Mouse (Mus musculus): ENCODE data around the gene C1ra. TPM values are rescaled to one million over a fixed set of nuclear protein-coding genes. Genes with fewer than 3 reads are reported as not detected.
"Not testable (repeated sequence)": the region's sequence is repeated elsewhere in the genome, so short reads cannot be mapped to it uniquely, and the experiment has no call there.

The C1ra gene
- polyA plus RNA-seq, 1 experiment from 2014 or later = 0.06 TPM

GRCm38 (mm10) chr6:124476796-124477195, 35.4 kb upstream of the C1ra start:
- H3K9ac ChIP-seq = no peak overlapping the region
- no peak overlapping the region for H3K27ac ChIP-seq
- ATAC-seq (ENCODE audit: low FRiP score, low read depth) = no peak
- H3K9me3 ChIP-seq = no peaks in the 10 kb centered on the region
- 87% methylated on average over 11 of the region's 11 CpGs for WGBS
- no peak overlapping the region for H3K4me3 ChIP-seq
- no peak overlapping the region for H3K4me2 ChIP-seq (replicated peaks)
- H3K36me3 ChIP-seq = no peaks in the 10 kb centered on the region
- no peaks in the 10 kb centered on the region for H3K27me3 ChIP-seq (replicated peaks)
- no peaks in the 10 kb centered on the region for H3K4me1 ChIP-seq

DNA sequence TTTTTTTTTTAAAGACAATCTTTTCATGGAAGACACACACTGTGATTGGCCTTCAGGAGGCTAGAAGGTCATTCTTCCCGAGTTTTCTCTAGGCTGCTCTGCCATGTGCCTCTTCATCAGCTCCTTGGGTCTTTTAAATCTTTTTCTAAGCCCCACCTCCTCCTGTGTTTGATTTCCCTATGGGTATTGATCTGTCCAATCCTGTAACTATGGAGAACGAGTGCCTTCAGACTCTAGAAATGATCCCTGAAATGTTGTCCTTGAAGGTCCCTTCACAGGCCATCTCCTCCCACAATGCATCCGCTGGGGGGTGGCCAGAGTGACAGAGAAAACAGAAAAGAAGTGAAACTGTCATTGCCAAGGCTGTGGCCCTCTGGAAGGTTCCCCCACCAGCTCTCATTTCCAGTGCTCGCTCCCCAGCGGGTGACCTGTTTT, 35.0 kb upstream of the C1ra start:
- WGBS = 65% methylated on average over 5 of the region's 5 CpGs
- no peak overlapping the region for H3K4me2 ChIP-seq (replicated peaks)
- no peak overlapping the region for H3K27ac ChIP-seq
- no peak overlapping the region for H3K4me3 ChIP-seq
- no peaks in the 10 kb centered on the region for H3K9me3 ChIP-seq
- ATAC-seq (ENCODE audit: low FRiP score, low read depth) = no peak
- no peaks in the 10 kb centered on the region for H3K4me1 ChIP-seq
- H3K9ac ChIP-seq = no peak overlapping the region
- no peaks in the 10 kb centered on the region for H3K36me3 ChIP-seq
- H3K27me3 ChIP-seq (replicated peaks) = no peaks in the 10 kb centered on the region

- H3K4me3 ChIP-seq = no peak overlapping the region
- H3K4me2 ChIP-seq (replicated peaks) = no peak overlapping the region
- no peak overlapping the region for H3K27ac ChIP-seq
- 80% methylated on average over 17 of the region's 17 CpGs for WGBS
- no peak for ATAC-seq (ENCODE audit: low FRiP score, low read depth)
- H3K9ac ChIP-seq = no peak overlapping the region
- H3K4me1 ChIP-seq = no peaks in the 10 kb centered on the region
- no peaks in the 10 kb centered on the region for H3K27me3 ChIP-seq (replicated peaks)
- H3K36me3 ChIP-seq = no peaks in the 10 kb centered on the region
- no peaks in the 10 kb centered on the region for H3K9me3 ChIP-seq
These were observed 34.1 kb upstream of the C1ra start for GRCm38 (mm10) chr6:124477922-124478651.

GRCm38 (mm10) chr6:124478874-124479572, 33.2 kb upstream of the C1ra start:
- Histone ChIP-seq H3K27me3 (replicated peaks) (no peaks in the 10 kb centered on the region), H3K4me2 (replicated peaks) (no peak overlapping the region), H3K4me3 (no peak overlapping the region), H3K27ac (no peak overlapping the region), H3K4me1 (no peaks in the 10 kb centered on the region), H3K36me3 (no peaks in the 10 kb centered on the region), H3K9me3 (no peaks in the 10 kb centered on the region), H3K9ac (no peak overlapping the region)
- WGBS = 92% methylated on average over 3 of the region's 3 CpGs
- no peak for ATAC-seq (ENCODE audit: low FRiP score, low read depth)

GRCm38 (mm10) chr6:124479573-124479930, 32.7 kb upstream of the C1ra start:
- Histone ChIP-seq H3K4me2 (replicated peaks) (no peak overlapping the region), H3K27me3 (replicated peaks) (no peaks in the 10 kb centered on the region), H3K4me1 (no peaks in the 10 kb centered on the region), H3K4me3 (no peak overlapping the region), H3K27ac (no peak overlapping the region), H3K36me3 (no peaks in the 10 kb centered on the region), H3K9me3 (no peaks in the 10 kb centered on the region), H3K9ac (no peak overlapping the region)
- peak; percentile 22; the same call in 1 of the 2 replicates for ATAC-seq (ENCODE audit: low FRiP score, low read depth)
- WGBS = 92% methylated on average over 3 of the region's 3 CpGs

DNA sequence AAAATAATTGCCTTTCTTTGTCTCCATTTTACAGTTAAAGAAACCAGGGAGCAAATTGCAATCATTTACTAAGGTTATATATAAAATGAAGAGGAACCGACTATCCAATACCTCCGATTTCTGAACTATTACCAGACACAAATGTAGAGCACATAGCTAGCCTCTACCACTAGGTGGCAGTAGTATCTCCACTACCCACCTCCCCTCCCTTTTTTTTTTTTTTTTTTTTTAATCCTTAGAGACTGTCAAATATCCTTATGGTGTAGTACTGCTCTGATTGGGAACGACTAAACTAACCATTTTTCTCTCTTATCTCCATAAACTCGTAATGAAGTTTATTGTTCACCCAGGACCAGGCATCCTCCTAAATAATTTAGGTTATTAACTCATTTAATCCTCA, 31.9 kb upstream of the C1ra start:
- Histone ChIP-seq H3K4me3 (no peak overlapping the region), H3K9me3 (no peaks in the 10 kb centered on the region), H3K36me3 (no peaks in the 10 kb centered on the region), H3K4me1 (no peaks in the 10 kb centered on the region), H3K4me2 (replicated peaks) (no peak overlapping the region), H3K27me3 (replicated peaks) (no peaks in the 10 kb centered on the region), H3K27ac (no peak overlapping the region), H3K9ac (no peak overlapping the region)
- no peak for ATAC-seq (ENCODE audit: low FRiP score, low read depth)
- 61% methylated on average over 4 of the region's 4 CpGs for WGBS

DNA sequence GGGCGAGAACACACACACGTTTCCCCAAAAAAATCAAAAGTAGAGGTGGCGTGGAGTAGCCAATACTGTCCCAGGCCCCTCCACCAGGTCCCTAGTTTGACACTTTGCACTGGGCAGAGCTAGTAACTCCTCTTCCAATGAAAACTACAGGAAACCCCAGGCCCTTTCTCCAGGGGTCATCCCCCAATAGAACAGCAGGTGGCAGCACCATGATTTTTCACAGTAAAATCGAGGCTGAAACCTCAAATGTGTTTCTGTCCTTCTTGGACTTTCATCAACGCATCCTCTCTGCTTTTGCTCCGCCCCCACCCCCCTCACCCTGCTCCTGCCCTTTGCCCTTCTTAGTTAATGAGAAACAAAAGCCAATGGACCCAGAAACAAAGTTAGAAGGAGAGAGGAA, 30.6 kb upstream of the C1ra start:
- Histone ChIP-seq H3K27me3 (replicated peaks) (no peaks in the 10 kb centered on the region), H3K4me3 (no peak overlapping the region), H3K36me3 (no peaks in the 10 kb centered on the region), H3K27ac (no peak overlapping the region), H3K9ac (no peak overlapping the region), H3K9me3 (no peaks in the 10 kb centered on the region), H3K4me2 (replicated peaks) (no peak overlapping the region), H3K4me1 (no peaks in the 10 kb centered on the region)
- WGBS = 25% methylated on average over 6 of the region's 6 CpGs
- no peak; the same call in 1 of the 2 replicates for ATAC-seq (ENCODE audit: low FRiP score, low read depth)

DNA sequence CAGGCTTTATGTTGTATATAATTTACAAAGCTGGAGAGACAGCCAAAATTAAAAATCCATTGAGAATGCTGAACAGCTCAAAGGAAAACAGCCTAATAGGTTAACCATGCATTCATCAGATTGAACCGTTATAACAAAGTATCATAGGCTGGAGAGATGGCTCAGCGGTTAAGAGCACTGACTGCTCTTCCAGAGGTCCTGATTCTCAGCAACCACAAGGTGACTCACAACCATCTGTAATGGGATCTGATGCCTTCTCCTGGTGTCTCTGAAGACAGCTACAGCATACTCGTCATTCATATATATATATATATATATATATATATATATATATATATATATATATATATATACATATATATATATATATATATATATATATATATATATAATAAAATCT, 28.4 kb upstream of the C1ra start:
- not testable (repeated sequence) for H3K27ac ChIP-seq; ATAC-seq (ENCODE audit: low FRiP score, low read depth); H3K27me3 ChIP-seq (replicated peaks); H3K9ac ChIP-seq; H3K4me3 ChIP-seq; H3K4me1 ChIP-seq; H3K36me3 ChIP-seq; H3K4me2 ChIP-seq (replicated peaks); H3K9me3 ChIP-seq
- WGBS = 87% methylated on average over 3 of the region's 3 CpGs

DNA sequence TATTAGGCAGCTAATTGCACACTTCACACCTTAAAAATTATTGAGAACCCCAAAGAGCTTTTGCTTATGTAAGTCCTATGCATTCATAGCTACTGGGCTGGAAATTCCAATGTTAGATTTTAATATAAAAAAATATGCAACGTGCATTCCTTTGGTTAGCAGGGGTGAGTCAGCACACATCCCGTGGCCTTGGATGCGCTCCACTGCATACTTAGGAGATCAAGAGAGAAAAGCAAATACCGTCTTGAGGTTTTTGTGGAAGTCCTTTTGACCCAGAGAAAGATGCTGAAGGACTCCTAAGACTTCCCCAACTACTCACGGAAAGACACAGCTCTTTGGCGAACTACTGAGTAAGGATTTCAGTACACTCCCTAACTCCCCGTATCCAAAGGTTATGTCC, 27.4 kb upstream of the C1ra start:
- Histone ChIP-seq H3K4me3 (no peak overlapping the region), H3K36me3 (no peaks in the 10 kb centered on the region), H3K4me2 (replicated peaks) (peak overlapping the region; percentile 45), H3K9ac (no peak overlapping the region), H3K27me3 (replicated peaks) (no peaks in the 10 kb centered on the region), H3K27ac (no peak overlapping the region), H3K9me3 (no peaks in the 10 kb centered on the region), H3K4me1 (no peaks in the 10 kb centered on the region)
- ATAC-seq (ENCODE audit: low FRiP score, low read depth) = no peak
- WGBS = 91% methylated on average over 7 of the region's 7 CpGs

GRCm38 (mm10) chr6:124485414-124486144, 26.6 kb upstream of the C1ra start:
- Histone ChIP-seq H3K27ac (no peak overlapping the region), H3K4me2 (replicated peaks) (peak overlapping the region; percentile 45), H3K36me3 (no peaks in the 10 kb centered on the region), H3K9ac (no peak overlapping the region), H3K9me3 (no peaks in the 10 kb centered on the region), H3K4me3 (0 out of 2 replicates have a peak overlapping the region, but pooled peaks have one; percentile 9), H3K27me3 (replicated peaks) (no peaks in the 10 kb centered on the region), H3K4me1 (no peaks in the 10 kb centered on the region)
- 32% methylated on average over 21 of the region's 21 CpGs for WGBS
- peak; percentile 93 for ATAC-seq (ENCODE audit: low FRiP score, low read depth)

- no peaks in the 10 kb centered on the region for H3K9me3 ChIP-seq
- no peaks in the 10 kb centered on the region for H3K27me3 ChIP-seq (replicated peaks)
- no peak overlapping the region for H3K4me2 ChIP-seq (replicated peaks)
- H3K4me1 ChIP-seq = no peaks in the 10 kb centered on the region
- no peak for ATAC-seq (ENCODE audit: low FRiP score, low read depth)
- H3K9ac ChIP-seq = no peak overlapping the region
- H3K27ac ChIP-seq = no peak overlapping the region
- H3K36me3 ChIP-seq = no peaks in the 10 kb centered on the region
- no peak overlapping the region for H3K4me3 ChIP-seq
- WGBS = 64% methylated on average over 2 of the region's 2 CpGs
These were observed 24.7 kb upstream of the C1ra start for GRCm38 (mm10) chr6:124487509-124487908.

DNA sequence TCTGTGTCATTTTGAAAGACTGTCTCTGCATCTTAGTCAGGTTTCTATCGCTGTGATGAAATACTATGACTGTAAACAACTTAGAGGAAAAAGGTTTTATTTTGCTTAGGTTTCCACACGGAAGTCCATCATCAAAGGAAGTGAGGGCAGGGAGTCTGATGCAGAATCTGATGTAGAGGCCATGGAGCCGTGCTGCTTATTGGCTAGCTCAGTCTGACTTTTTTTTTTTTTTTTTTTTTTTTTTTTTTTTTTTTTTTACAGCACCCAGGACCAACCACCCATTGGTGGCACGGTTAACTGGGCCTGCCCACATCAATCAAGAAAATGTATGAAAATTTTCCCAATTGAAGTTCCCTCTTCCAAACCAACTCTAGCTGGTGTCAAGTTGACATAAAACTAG, 23.3 kb upstream of the C1ra start:
- no peaks in the 10 kb centered on the region for H3K27me3 ChIP-seq (replicated peaks)
- ATAC-seq (ENCODE audit: low FRiP score, low read depth) = no peak
- H3K4me2 ChIP-seq (replicated peaks) = no peak overlapping the region
- 83% methylated on average over 4 of the region's 4 CpGs for WGBS
- no peaks in the 10 kb centered on the region for H3K36me3 ChIP-seq
- H3K4me3 ChIP-seq = no peak overlapping the region
- no peaks in the 10 kb centered on the region; the same call in 1 of the 2 replicates for H3K4me1 ChIP-seq
- H3K9me3 ChIP-seq = no peaks in the 10 kb centered on the region
- H3K9ac ChIP-seq = no peak overlapping the region
- no peak overlapping the region for H3K27ac ChIP-seq

Data from neural tube, embryonic 12.5 days (tissue).